Mouse (Mus musculus) heart, postnatal 10 days (tissue): ENCODE measurements around the gene Pcca. TPM values are rescaled to one million over a fixed set of nuclear protein-coding genes. Genes with fewer than 3 reads are reported as not detected.

Experiments used
- DNase-seq, 2 experiments: peaks; one replicate each; pipeline ENCODE4 v3.0.0; 2021
- intact Hi-C: fragments of 180-260 bp; cut with DNase I; formaldehyde crosslinking; loops from one replicate; pipeline ENCODE4 v1.15.1; 2025
- total RNA-seq, 2 experiments: library from RNA; stranded (reverse); gene quantifications; 2 replicates each; pipeline ENCODE4 v1.2.3; 2021

The Pcca gene
- total RNA-seq, 2 experiments from 2014 or later, result 36.8 to 40.1 TPM

DNA sequence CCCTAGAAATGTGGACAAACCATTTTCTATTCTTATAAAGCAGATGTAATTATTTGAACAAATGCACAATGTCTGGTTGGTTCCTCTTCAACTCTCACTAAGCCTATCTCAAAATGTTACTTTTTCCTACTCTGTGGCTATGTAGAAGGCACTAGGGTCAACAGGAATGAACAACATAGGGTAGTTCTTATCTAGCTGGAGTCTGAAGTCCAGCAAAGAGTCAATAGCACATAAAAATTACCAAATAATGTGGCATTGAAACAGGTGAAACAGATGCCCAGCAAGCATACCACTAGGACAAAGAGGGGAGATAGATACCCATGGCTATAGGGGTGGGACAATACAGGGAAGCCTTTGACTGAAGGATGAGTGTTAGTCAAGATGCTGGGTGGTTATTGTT lies 377.1 kb downstream of the Pcca start:
- intact Hi-C loops, result loop anchor here (5.0 kb wide), 1 partner anchor 71 kb away; the partner anchor contains the start of gene Tmtc4
- DNase-seq, result no peak

DNA sequence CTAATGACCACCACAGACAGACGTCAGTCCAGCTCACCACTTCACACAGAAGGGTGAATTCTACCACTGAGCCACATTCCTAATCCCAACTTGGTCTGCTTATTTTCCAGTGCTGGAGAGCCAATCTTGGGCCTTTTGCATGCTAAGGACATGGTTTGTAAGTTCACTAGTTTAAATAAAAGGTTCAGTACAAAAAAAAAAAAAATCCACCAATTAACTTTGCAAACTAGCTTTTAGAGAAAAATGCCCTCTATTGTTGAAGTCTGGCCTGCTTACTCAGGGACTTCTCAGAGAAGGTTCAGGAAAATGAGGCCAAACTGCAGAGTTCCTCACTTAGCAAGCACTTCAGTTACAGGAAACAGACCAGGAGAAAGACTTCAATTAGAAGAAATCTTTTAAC lies 378.0 kb downstream of the Pcca start:
- intact Hi-C loops, result loop anchor here (5.0 kb wide), 1 partner anchor 70 kb away; the partner anchor contains the start of gene Tmtc4
- DNase-seq, result no peak

DNA sequence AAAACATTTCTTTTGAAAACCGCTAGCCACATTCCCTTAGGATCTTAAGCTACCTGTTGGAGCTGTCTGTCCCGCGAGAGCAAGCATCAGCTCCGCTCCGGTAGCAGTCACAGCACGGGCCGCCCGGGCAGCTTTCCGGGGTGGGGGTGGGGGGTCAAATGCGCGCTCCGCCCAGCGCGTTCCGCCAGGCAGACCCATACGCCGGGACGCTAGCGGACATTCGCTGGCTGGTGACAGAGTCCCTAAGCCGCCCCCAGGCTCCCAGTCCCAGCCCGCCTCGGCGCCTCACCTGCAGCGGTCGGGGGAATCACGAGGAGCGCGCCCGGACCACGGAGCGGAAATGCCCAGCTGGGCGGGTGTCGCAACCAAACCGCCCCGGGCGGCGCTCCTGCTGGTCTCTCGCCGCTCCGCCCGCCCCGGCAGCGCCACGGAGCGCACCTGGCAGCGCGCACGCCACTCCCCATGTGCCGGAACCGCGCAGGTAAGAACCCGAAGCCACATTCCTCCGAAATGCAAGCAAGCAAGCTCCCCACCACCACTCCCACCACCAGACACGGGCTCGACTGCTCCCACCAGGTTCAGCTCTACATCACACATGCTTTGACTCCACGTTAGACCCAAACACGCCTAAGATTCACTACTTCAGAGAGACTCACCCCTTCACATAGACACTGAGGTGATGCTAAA lies 378.8 kb downstream of the Pcca start:
- intact Hi-C loops, result loop anchor here (5.0 kb wide), 1 partner anchor 69 kb away; the partner anchor contains the start of gene Tmtc4
- DNase-seq, result peak; percentile 71 to 74

DNA sequence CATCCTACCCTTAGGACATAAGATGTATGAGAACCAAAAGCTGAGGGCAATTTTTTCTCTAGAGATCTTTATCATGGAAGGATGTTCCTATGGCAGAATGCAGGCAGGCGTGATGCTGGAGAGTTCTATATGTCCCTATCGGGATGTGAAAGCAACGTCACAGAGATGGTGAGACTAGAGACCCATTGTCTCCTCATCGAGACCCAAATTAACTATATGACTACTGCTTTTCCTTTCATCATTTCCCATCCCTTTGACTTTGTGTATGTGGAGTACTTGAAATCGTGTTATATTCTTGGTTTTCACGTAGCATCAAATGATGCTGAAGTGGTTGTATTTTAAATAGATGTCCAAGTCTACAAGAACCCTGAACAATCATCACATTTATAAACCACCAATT lies 379.5 kb downstream of the Pcca start, which contains the start of gene Ggact:
Gene Ggact, minus strand, starts transcription at position 101 of the 400 bp plus-strand sequence.
- intact Hi-C loops, result loop anchor here (5.0 kb wide), 1 partner anchor 69 kb away; the partner anchor contains the start of gene Tmtc4
- DNase-seq, result no peak

DNA sequence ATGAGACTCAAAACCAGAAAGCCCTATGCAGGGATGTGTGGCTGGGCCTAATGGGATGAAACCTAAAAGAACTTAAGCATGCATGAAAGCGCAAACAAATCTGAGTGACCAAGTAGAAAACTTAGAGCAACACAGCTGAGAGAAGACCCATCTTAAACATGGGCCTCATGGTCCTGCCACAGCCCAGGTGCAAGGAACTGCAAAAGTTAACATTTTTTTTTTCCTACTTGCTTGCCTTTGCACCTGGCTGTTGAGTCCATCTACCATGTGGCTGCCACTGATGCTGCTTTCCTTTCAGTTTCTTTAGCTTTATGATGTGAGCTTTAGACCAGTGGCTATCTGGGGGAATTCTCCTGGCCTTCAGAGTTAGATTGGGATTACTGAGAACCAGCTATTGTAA lies 383.6 kb downstream of the Pcca start:
- no peak for DNase-seq
- intact Hi-C loops, result no loop called here

DNA sequence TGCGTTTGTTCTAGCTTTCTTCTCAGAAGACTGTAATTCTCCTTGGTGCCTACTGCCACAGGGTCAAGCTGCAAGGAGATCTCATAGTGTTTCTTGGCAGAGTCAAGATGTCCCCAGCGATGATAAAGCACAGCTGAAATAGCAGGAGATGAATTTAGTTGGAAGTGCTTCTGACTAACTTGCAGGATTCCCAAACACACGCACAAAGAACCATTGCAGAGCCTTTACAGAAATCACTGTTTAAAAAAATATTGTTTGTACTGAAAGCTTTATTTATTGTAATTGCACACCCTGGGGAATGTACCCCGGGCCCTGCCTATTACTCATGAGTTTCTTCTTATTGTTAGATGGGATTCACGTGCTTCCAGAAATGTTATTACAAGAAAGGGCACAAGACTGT lies 385.9 kb downstream of the Pcca start:
- intact Hi-C loops, result no loop called here
- DNase-seq, result no peak

DNA sequence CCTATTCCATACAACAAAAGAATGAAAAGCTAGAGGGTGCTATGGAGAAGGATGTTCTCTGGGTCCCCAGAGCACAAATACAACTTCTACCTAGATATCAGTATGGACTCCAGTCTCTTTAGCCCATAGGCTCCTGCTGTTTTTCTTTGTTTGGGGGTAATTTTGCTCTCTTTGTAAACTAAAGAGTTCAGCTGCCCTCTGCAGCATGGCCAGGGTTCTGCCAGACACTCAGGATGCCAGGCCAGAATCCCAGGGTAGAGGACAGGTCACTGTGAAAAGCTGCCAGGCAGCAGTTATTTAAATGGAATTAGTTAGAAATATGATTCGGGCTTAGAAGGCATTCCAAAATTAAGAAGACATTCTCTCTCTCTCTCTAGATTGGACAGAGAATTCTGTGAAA lies 402.3 kb downstream of the Pcca start:
- intact Hi-C loops, result no loop called here

More for the DNA sequence above, 402.3 kb downstream of the Pcca start:
- DNase-seq, result no peak

Other genes with a start within 250 kb of the Pcca start
- gene Gm5089, start 83.2 kb upstream of the Pcca start, total RNA-seq, result not detected
- gene Zic5, start 68.6 kb upstream of the Pcca start, total RNA-seq, result not detected
- not detected for gene Zic2, start 58.9 kb upstream of the Pcca start, total RNA-seq
- not detected for gene Gm10837, start 43.7 kb upstream of the Pcca start, total RNA-seq